Mouse (Mus musculus) 416B (cell line): ENCODE measurements around the gene Pla2g16.

Source experiments
- DNase-seq: peaks from one replicate; pipeline ENCODE4 v3.0.0; 2011; ENCODE audit warnings: low read depth

The Pla2g16 gene

DNA sequence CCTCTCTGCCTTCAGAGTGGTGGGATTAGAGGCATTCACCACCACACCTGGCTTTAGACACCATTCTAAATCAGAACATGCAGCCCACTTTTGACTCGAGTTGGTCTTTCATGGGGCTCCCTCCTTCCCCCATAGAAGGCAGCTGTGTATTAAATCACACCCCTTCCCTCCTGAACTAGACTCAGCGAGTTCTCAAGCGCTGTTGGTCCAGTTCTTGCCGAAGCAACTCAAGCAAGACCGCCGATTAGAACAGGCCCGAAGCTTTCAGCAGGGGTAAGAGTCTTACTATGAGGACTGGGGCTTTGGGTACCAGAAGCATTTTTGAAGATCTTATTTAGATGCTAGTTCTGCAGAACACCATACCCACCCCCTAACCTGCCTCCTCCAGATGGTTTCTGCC lies 55.9 kb downstream of the Pla2g16 start:
- no peak for DNase-seq

DNA sequence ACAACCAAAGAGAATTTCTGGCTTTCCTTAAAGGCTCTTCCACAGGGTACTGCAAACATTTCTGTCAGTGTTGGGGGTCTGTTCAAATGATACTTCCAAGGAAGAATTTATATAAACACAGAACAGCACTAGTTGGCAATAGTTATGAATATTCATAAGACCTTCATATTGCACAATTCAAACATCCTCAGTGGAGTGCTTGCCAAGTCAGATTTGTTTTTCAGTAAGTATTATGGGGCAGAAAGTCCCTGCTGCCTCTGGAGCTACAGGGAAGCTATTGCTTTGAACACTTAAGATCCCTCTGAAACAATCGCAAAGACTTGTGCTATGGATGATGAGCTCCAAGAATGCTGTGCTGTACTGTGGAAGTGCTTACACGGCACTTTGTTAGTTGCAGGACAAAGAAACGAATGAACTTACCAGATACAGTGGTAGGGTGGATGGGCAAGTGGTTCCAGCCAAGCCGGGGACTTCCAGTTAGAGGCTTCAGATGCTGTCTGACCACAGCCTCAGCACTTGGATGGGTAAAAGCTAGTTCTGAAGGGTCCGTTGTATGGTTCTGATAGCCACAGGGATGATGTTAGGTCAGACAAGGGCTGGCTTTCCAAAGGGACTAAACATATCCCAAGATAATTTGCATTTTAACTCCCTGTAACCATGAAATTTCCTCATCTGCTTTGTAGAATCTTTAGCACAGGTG lies 59.1 kb downstream of the Pla2g16 start:
- DNase-seq = no peak

DNA sequence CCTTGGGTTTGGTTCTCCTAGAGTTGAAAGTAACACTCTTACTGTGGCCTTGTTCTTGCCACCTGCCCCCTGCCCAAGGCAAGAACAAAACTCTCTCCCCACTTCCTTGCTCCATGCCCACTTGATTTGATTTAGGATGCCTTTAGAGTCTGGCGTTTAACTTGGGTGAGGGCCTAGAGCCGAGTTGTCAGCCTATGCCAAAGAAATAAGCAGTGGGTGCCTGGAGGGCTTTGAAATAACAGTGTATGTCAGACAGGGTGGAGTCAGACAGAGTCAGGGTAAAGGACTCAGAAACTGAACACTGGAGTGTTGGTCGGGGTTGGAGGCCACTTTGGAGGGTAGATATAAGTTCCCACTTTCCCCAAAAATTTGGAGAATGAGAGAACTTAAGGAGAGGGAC lies 59.8 kb downstream of the Pla2g16 start:
- no peak for DNase-seq

DNA sequence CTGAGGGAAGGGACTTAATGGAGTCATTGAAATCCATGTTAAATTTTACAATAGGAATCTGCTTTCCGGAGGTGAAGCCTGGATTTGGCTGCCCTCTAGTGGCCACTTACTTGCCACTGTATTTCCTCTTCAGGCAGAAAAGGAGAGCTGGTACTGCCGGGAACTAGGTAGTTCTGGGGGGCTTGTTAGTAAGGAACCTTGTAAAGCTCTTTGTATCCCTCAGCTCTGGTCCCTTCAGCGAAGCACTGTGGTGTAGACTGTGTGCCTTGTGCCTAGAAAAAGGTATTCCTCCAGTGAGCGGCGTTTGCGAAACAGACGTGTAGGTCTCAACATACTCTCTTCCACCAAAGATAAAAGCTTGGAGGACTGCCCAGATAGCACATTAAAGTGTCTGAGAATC lies 60.4 kb downstream of the Pla2g16 start:
- DNase-seq = peak; percentile 66

DNA sequence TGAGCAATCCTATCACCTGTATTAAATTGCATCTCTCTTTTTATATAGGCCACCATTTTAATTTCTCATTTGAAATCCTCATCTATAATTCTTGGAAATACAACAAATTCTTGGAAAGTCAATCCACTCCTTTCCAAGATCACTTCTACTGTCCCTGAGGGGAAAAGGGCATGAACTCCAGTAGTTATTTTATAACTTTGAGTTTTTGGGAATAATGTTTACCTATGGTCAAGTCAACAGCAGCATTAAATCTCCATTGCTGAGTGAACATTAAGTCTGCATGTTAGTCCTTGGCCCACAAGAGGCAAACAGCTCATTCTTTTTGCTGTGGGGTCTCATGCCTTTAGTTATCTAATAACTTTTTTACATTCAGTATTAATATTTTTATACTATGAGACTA lies 75.8 kb downstream of the Pla2g16 start:
- DNase-seq = no peak

DNA sequence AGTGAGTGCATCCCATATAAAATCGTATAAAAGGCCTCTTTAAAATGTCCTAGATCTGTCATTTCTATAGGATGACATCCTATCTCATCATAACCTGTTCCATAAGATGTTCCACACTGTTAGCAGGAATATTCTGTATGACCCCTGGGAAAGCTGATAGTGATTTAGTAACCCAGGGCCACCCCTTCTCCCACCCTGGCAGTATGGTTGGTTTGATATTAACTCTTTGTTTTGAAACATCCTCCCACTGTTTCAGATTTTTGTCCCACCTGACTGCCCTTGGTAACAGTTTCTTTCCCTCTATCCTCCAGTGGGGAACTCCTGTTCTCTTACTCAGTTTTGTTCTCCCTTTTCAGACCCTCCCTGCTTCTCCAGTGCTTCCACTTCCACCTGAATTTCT lies 76.5 kb downstream of the Pla2g16 start:
- no peak for DNase-seq
